Mouse (Mus musculus): ENCODE measurements around the gene Cpm. TPM values are rescaled to one million over a fixed set of nuclear protein-coding genes. Genes with fewer than 3 reads are reported as not detected.

The Cpm gene
- total and polyA plus RNA-seq, 2 experiments, result 0.80 to 1.4 TPM

- 87% methylated on average over 15 of the region's 15 CpGs for WGBS
- Histone ChIP-seq H3K36me3 (ENCODE audit: control insufficient read depth, insufficient read depth, low read length) (no peaks in the 10 kb centered on the region), H3K27me3 (ENCODE audit: control insufficient read depth, insufficient read depth, low read length) (no peaks in the 10 kb centered on the region), H3K4me1 (ENCODE audit: control insufficient read depth, insufficient read depth, low read length) (no peaks in the 10 kb centered on the region), H3K79me2 (ENCODE audit: control insufficient read depth, insufficient read depth, low read length) (no peaks in the 10 kb centered on the region), H3K9ac (ENCODE audit: low read depth, low read length) (no peak overlapping the region), H3K4me3 (ENCODE audit: insufficient read depth, low read depth, low read length) (no peak overlapping the region), H3K27ac (replicated peaks; ENCODE audit: insufficient read depth, low read depth, low read length) (no peak overlapping the region)
- no peak for DNase-seq (ENCODE audit: extremely low read depth, low read depth, low spot score)
- no peak for TF ChIP-seq POLR2A (IDR thresholded peaks at IDR 0.05; ENCODE audit: extremely low read depth, insufficient read depth, low read length)
- no peak for TF ChIP-seq CTCF (IDR thresholded peaks at IDR 0.05; ENCODE audit: low read depth, low read length)
Observed at GRCm38 (mm10) chr10:117605283-117606243, 23.7 kb upstream of the Cpm start.

- H3K4me3 ChIP-seq (ENCODE audit: insufficient read depth, low read depth, low read length), result no peak overlapping the region
- no peaks in the 10 kb centered on the region for H3K79me2 ChIP-seq (ENCODE audit: control insufficient read depth, insufficient read depth, low read length)
- H3K4me1 ChIP-seq (ENCODE audit: control insufficient read depth, insufficient read depth, low read length), result no peaks in the 10 kb centered on the region
- no peak overlapping the region for H3K27ac ChIP-seq (replicated peaks; ENCODE audit: insufficient read depth, low read depth, low read length)
- 87% methylated on average over 5 of the region's 5 CpGs for WGBS
- H3K9ac ChIP-seq (ENCODE audit: low read depth, low read length), result no peak overlapping the region
- no peaks in the 10 kb centered on the region for H3K27me3 ChIP-seq (ENCODE audit: control insufficient read depth, insufficient read depth, low read length)
- DNase-seq (ENCODE audit: extremely low read depth, low read depth, low spot score), result no peak
- H3K36me3 ChIP-seq (ENCODE audit: control insufficient read depth, insufficient read depth, low read length), result no peaks in the 10 kb centered on the region
- TF ChIP-seq POLR2A (IDR thresholded peaks at IDR 0.05; ENCODE audit: extremely low read depth, insufficient read depth, low read length) (no peak), CTCF (IDR thresholded peaks at IDR 0.05; ENCODE audit: low read depth, low read length) (no peak)
Observed at GRCm38 (mm10) chr10:117606423-117606822, 22.9 kb upstream of the Cpm start.

GRCm38 (mm10) chr10:117607051-117607803 lies 22.1 kb upstream of the Cpm start:
- no peaks in the 10 kb centered on the region for H3K36me3 ChIP-seq (ENCODE audit: control insufficient read depth, insufficient read depth, low read length)
- H3K4me1 ChIP-seq (ENCODE audit: control insufficient read depth, insufficient read depth, low read length), result no peaks in the 10 kb centered on the region
- no peaks in the 10 kb centered on the region for H3K27me3 ChIP-seq (ENCODE audit: control insufficient read depth, insufficient read depth, low read length)
- TF ChIP-seq CTCF (IDR thresholded peaks at IDR 0.05; ENCODE audit: low read depth, low read length), result no peak
- WGBS, result 90% methylated on average over 20 of the region's 20 CpGs
- H3K4me3 ChIP-seq (ENCODE audit: insufficient read depth, low read depth, low read length), result no peak overlapping the region
- DNase-seq (ENCODE audit: extremely low read depth, low read depth, low spot score), result no peak
- H3K27ac ChIP-seq (replicated peaks; ENCODE audit: insufficient read depth, low read depth, low read length), result no peak overlapping the region
- H3K79me2 ChIP-seq (ENCODE audit: control insufficient read depth, insufficient read depth, low read length), result no peaks in the 10 kb centered on the region
- H3K9ac ChIP-seq (ENCODE audit: low read depth, low read length), result no peak overlapping the region

GRCm38 (mm10) chr10:117607804-117608279 lies 21.5 kb upstream of the Cpm start:
- TF ChIP-seq CTCF (IDR thresholded peaks at IDR 0.05; ENCODE audit: low read depth, low read length) (no peak), POLR2A (IDR thresholded peaks at IDR 0.05; ENCODE audit: extremely low read depth, insufficient read depth, low read length) (no peak)
- Histone ChIP-seq H3K27me3 (ENCODE audit: control insufficient read depth, insufficient read depth, low read length) (no peaks in the 10 kb centered on the region), H3K9ac (ENCODE audit: low read depth, low read length) (no peak overlapping the region), H3K4me1 (ENCODE audit: control insufficient read depth, insufficient read depth, low read length) (no peaks in the 10 kb centered on the region), H3K4me3 (ENCODE audit: insufficient read depth, low read depth, low read length) (no peak overlapping the region), H3K79me2 (ENCODE audit: control insufficient read depth, insufficient read depth, low read length) (no peaks in the 10 kb centered on the region), H3K36me3 (ENCODE audit: control insufficient read depth, insufficient read depth, low read length) (no peaks in the 10 kb centered on the region), H3K27ac (replicated peaks; ENCODE audit: insufficient read depth, low read depth, low read length) (no peak overlapping the region)
- DNase-seq (ENCODE audit: extremely low read depth, low read depth, low spot score), result no peak
- 88% methylated on average over 10 of the region's 10 CpGs for WGBS

- H3K27me3 ChIP-seq (ENCODE audit: control insufficient read depth, insufficient read depth, low read length), result no peaks in the 10 kb centered on the region
- no peak for DNase-seq (ENCODE audit: extremely low read depth, low read depth, low spot score)
- no peak overlapping the region for H3K9ac ChIP-seq (ENCODE audit: low read depth, low read length)
- no peak for TF ChIP-seq CTCF (IDR thresholded peaks at IDR 0.05; ENCODE audit: low read depth, low read length)
- no peak for TF ChIP-seq POLR2A (IDR thresholded peaks at IDR 0.05; ENCODE audit: extremely low read depth, insufficient read depth, low read length)
- H3K27ac ChIP-seq (replicated peaks; ENCODE audit: insufficient read depth, low read depth, low read length), result no peak overlapping the region
- 88% methylated on average over 7 of the region's 7 CpGs for WGBS
- no peaks in the 10 kb centered on the region for H3K36me3 ChIP-seq (ENCODE audit: control insufficient read depth, insufficient read depth, low read length)
- H3K4me3 ChIP-seq (ENCODE audit: insufficient read depth, low read depth, low read length), result no peak overlapping the region
- no peaks in the 10 kb centered on the region for H3K4me1 ChIP-seq (ENCODE audit: control insufficient read depth, insufficient read depth, low read length)
- no peaks in the 10 kb centered on the region for H3K79me2 ChIP-seq (ENCODE audit: control insufficient read depth, insufficient read depth, low read length)
Observed at GRCm38 (mm10) chr10:117608487-117608886, 20.8 kb upstream of the Cpm start.

Data from liver, adult 2 months (tissue).